Mouse (Mus musculus) midbrain, embryonic 14.5 days (tissue): ENCODE results near the gene Emc4. TPM values are rescaled to one million over a fixed set of nuclear protein-coding genes. Genes with fewer than 3 reads are reported as not detected.

ENCODE experiments used
- ATAC-seq: fragments of 200-750 bp; cut with Nextera tagmentation; 2 replicates; pipeline ENCODE4 v1.8.0; 2017; ENCODE audit warnings: moderate number of reproducible peaks, moderate library complexity; ENCODE audit not compliant: low FRiP score, low TSS enrichment
- DNase-seq: peaks from one replicate; pipeline ENCODE4 v3.0.0-alpha.2; 2015
- H3K27ac ChIP-seq: fragments of 300-500 bp; sonication (generic); replicated peaks from 2 replicates; pipeline ENCODE4 v1.5.1; 2014; ENCODE audit warnings: mild to moderate bottlenecking, low read depth, low read length, moderate library complexity
- H3K27me3 ChIP-seq: fragments of 300-500 bp; sonication (generic); 2 replicates; pipeline ENCODE4 v1.6.1; 2014; ENCODE audit warnings: low read length, control low read depth, mixed read lengths; ENCODE audit not compliant: control insufficient read depth, insufficient read depth
- H3K36me3 ChIP-seq: fragments of 300-500 bp; sonication (generic); 2 replicates; pipeline ENCODE4 v1.6.1; 2014; ENCODE audit warnings: low read length, control low read depth; ENCODE audit not compliant: control insufficient read depth, insufficient read depth
- H3K4me1 ChIP-seq: fragments of 300-500 bp; sonication (generic); 2 replicates; pipeline ENCODE4 v1.6.1; 2014; ENCODE audit warnings: mild to moderate bottlenecking, antibody characterized with exemption, low read length, control low read depth; ENCODE audit not compliant: control insufficient read depth, insufficient read depth
- H3K4me2 ChIP-seq: fragments of 300-500 bp; sonication (generic); 2 replicates; pipeline ENCODE4 v1.6.1; 2014; ENCODE audit warnings: mild to moderate bottlenecking, low read length, moderate library complexity
- H3K4me3 ChIP-seq: fragments of 300-500 bp; sonication (generic); replicated peaks from 2 replicates; pipeline ENCODE4 v1.5.1; 2014; ENCODE audit warnings: low read depth, low read length
- H3K9ac ChIP-seq: fragments of 300-500 bp; sonication (generic); replicated peaks from 2 replicates; pipeline ENCODE4 v1.6.1; 2014; ENCODE audit warnings: mild to moderate bottlenecking, low read length, moderate library complexity
- H3K9me3 ChIP-seq: fragments of 300-500 bp; sonication (generic); 2 replicates; pipeline ENCODE4 v1.6.1; 2016; ENCODE audit warnings: low read length, control low read depth, mixed read lengths; ENCODE audit not compliant: control insufficient read depth
- WGBS: fragments of 180-500 bp; shearing (Covaris S2); extraction: QIAGEN DNeasy Blood & Tissue Kit; methylation state at CpG from one replicate; pipeline ENCODE4 v1.1.7; 2014; 5-methylcytosine and 5-hydroxymethylcytosine counted together
- polyA plus RNA-seq: library from polyadenylated mRNA; unstranded; fragments of >200 nt; fragmentation: Nextera tagmentation; extraction: Ambion mirVana; gene quantifications from 2 replicates; pipeline ENCODE4 v1.2.1, GENCODE M21; 2014

Gene Emc4
- polyA plus RNA-seq, 1 experiment from 2014 or later: 147 TPM

- no peak overlapping the region for H3K27ac ChIP-seq
- no peaks in the 10 kb centered on the region for H3K36me3 ChIP-seq
- H3K4me1 ChIP-seq: peaks cover 15% of the 10 kb centered on the region
- H3K27me3 ChIP-seq: no peaks in the 10 kb centered on the region
- H3K9me3 ChIP-seq: no peaks in the 10 kb centered on the region
- peak overlapping the region; percentile 94 for H3K4me3 ChIP-seq
- H3K9ac ChIP-seq: peak overlapping the region; percentile 93
- peak; percentile 1 for DNase-seq
- H3K4me2 ChIP-seq: peak overlapping the region; percentile 74
- no peak for ATAC-seq
- 56% methylated on average over 8 of the region's 8 CpGs for WGBS
Observed at GRCm38 (mm10) chr2:112380131-112380530, 12.3 kb upstream of the Emc4 start.

DNA sequence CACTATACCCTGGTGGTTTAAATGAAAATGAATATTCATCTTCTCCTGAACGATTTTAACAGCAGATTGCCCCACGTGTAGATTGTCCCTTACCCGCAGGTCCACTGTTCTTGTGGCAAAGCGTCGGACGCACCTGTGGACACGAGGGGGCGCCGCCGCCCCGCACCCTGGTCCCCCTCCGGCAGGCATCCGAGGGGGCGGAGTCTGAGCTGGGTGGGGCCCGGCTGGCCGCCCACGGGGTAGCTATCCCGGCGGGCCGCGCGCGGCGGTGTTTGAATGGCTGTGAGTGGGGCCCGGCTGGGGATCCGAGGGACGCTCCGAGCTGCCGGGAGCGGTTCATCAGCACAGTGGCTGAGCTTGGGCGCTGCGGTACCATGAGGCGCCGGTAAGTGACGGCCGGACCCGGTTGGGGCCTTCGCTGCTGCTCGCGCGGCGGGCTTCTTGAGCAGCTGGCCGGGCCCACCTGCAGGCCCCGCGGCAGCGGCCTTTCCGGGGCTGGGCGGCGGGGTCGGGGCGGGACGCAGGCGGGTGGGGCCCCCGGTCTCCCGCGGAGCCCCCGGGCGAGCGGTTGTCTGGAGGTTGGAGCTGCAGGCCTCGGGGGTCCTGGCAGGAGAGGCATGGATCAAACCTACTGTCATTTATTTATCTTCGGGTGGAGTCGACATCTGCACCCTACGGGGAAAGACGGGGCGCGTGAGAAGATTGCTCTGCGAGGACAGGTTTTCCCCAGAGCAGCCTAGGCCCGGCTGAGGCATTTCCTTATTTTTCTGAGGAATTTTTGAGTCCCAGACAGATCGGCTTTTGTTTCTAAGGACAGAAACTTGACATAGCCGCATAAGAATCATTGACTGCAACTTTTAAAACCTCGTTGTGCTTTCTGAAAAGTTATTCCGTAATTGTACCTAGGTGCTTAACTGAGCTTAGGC is 11.4 kb upstream of the Emc4 start, which contains the start of gene Katnbl1:
Gene Katnbl1, plus strand, starts transcription at position 239 of the 926 bp plus-strand sequence.
- Histone ChIP-seq H3K4me2 (peak within 1 kb of the TSS; percentile 74), H3K9me3 (no peaks in the 10 kb centered on the region), H3K27ac (peak within 1 kb of the TSS; percentile 83), H3K9ac (peak within 1 kb of the TSS; percentile 93), H3K4me1 (peaks cover 15% of the 10 kb centered on the region), H3K4me3 (peak within 1 kb of the TSS; percentile 94), H3K36me3 (no peaks in the 10 kb centered on the region), H3K27me3 (no peaks in the 10 kb centered on the region)
- ATAC-seq (peak; percentile 99), DNase-seq (peak; percentile 97)
- under 1% methylated on average over 61 of the region's 72 CpGs for WGBS

GRCm38 (mm10) chr2:112374610-112375009 is 6.8 kb upstream of the Emc4 start:
- H3K4me2 ChIP-seq: no peak overlapping the region
- DNase-seq (no peak), ATAC-seq (no peak)
- WGBS: 70% methylated on average over 5 of the region's 5 CpGs
- H3K27me3 ChIP-seq: no peaks in the 10 kb centered on the region
- H3K27ac ChIP-seq: no peak overlapping the region
- no peaks in the 10 kb centered on the region for H3K36me3 ChIP-seq
- no peaks in the 10 kb centered on the region for H3K9me3 ChIP-seq
- no peaks in the 10 kb centered on the region for H3K4me1 ChIP-seq
- H3K9ac ChIP-seq: no peak overlapping the region
- no peak overlapping the region for H3K4me3 ChIP-seq

DNA sequence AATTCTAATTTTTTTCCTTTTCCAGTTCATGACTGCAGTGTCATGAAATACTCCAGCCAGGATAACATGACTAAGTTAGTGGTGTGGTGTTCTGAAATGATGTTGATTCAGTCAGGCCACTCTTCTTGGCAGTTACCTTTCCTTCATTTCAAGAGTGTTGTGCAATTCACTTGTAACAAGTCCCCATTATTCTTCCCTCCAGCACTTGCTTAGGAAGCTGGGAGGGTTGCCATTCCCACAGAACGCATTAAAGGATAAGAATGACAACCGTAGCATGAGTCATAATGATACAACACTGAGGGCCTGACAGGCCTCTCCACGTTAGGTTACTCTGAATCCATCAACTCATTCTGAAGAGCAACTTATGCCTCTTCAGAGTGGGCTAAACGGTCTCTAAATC is 5.3 kb upstream of the Emc4 start:
- no peak overlapping the region for H3K27ac ChIP-seq
- H3K4me1 ChIP-seq: 0 out of 2 replicates have a peak, but pooled peaks cover 3% of the 10 kb centered on the region
- DNase-seq (no peak), ATAC-seq (no peak)
- no peak overlapping the region for H3K9ac ChIP-seq
- no peaks in the 10 kb centered on the region for H3K36me3 ChIP-seq
- no peaks in the 10 kb centered on the region for H3K27me3 ChIP-seq
- H3K9me3 ChIP-seq: no peaks in the 10 kb centered on the region
- H3K4me3 ChIP-seq: no peak overlapping the region
- no peak overlapping the region for H3K4me2 ChIP-seq
- WGBS: 35% methylated on average over 4 of the region's 4 CpGs

- H3K9me3 ChIP-seq: no peaks in the 10 kb centered on the region
- no peak overlapping the region for H3K4me2 ChIP-seq
- DNase-seq (no peak), ATAC-seq (no peak)
- 72% methylated on average over 5 of the region's 5 CpGs for WGBS
- no peak overlapping the region for H3K27ac ChIP-seq
- H3K4me3 ChIP-seq: no peak overlapping the region
- H3K9ac ChIP-seq: no peak overlapping the region
- no peaks in the 10 kb centered on the region for H3K36me3 ChIP-seq
- peaks cover 12% of the 10 kb centered on the region for H3K4me1 ChIP-seq
- H3K27me3 ChIP-seq: no peaks in the 10 kb centered on the region
Observed at GRCm38 (mm10) chr2:112369941-112370340, 2.1 kb upstream of the Emc4 start.

- peaks cover 12% of the 10 kb centered on the region for H3K4me1 ChIP-seq
- peak overlapping the region; percentile 61 for H3K4me3 ChIP-seq
- ATAC-seq (0 out of 2 replicates have a peak, but pooled peaks have one; percentile 7), DNase-seq (no peak)
- peaks cover 22% of the 10 kb centered on the region for H3K36me3 ChIP-seq
- H3K9ac ChIP-seq: peak overlapping the region; percentile 64
- H3K9me3 ChIP-seq: no peaks in the 10 kb centered on the region
- 25% methylated on average over 15 of the region's 15 CpGs for WGBS
- no peak overlapping the region for H3K27ac ChIP-seq
- peak overlapping the region; percentile 83 for H3K4me2 ChIP-seq
- no peaks in the 10 kb centered on the region for H3K27me3 ChIP-seq
Observed at GRCm38 (mm10) chr2:112367222-112367621, 605 bp downstream of the Emc4 start.

DNA sequence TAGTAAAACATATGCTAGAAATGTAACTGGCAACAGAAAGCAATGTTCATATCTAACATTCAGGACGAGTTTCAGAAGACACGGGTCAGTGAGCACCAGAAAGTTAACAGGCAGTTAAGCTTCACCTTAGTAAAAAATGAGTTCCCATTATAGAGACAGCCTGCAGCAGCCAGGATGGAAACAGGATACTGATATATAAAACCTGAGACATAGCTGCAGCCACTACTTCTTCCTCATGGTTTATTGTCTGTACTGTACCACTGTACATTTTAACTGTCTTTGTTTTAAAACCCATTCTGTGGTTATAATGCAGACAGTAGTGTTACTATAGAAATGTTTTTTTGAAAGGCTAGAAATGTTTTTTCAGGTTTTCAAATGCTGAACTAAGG is 7.1 kb downstream of the Emc4 start:
- Histone ChIP-seq H3K9ac (no peak overlapping the region), H3K27ac (no peak overlapping the region), H3K4me3 (no peak overlapping the region), H3K9me3 (no peaks in the 10 kb centered on the region), H3K27me3 (no peaks in the 10 kb centered on the region), H3K4me1 (no peaks in the 10 kb centered on the region), H3K4me2 (no peak overlapping the region), H3K36me3 (peaks cover 82% of the 10 kb centered on the region)
- ATAC-seq (no peak), DNase-seq (no peak)
- WGBS: 83% methylated on average over 2 of the region's 2 CpGs

- no peak for ATAC-seq
- Histone ChIP-seq H3K9me3 (no peaks in the 10 kb centered on the region), H3K4me3 (no peak overlapping the region), H3K4me1 (no peaks in the 10 kb centered on the region), H3K9ac (no peak overlapping the region), H3K27me3 (no peaks in the 10 kb centered on the region), H3K36me3 (peaks cover 87% of the 10 kb centered on the region), H3K4me2 (no peak overlapping the region), H3K27ac (no peak overlapping the region)
- WGBS: 93% methylated on average over 12 of the region's 12 CpGs
- no peak for DNase-seq
Observed at GRCm38 (mm10) chr2:112360012-112360780, 7.6 kb downstream of the Emc4 start.
